Comparison of ENCODE assay signal across 8 mouse cellular contexts in genomic region chr7:4964272-4964671, GRCm38 (mm10). TPM values are rescaled to one million over a fixed set of nuclear protein-coding genes. Genes with fewer than 3 reads are reported as not detected.
DNase-seq lines count a peak whose midpoint lies in the region; ATAC-seq lines count a peak whose summit lies in the region.

Gene Sbk2 (minus strand): TSS chr7:4964406.

- H3K4me2 ChIP-seq in intestine, embryonic 15.5 days (replicated peaks) = peak within 1 kb of the TSS; percentile 42

- H3K9me3 ChIP-seq in intestine, embryonic 15.5 days = no peaks in the 10 kb centered on the region

- H3K36me3 ChIP-seq in intestine, embryonic 15.5 days = no peaks in the 10 kb centered on the region

- intact Hi-C loops in gastrocnemius, postnatal 36 days (cut with DNase I) = loop anchor here (1.0 kb wide), 1 partner anchor 21 kb away; no protein-coding TSS in a partner anchor
- intact Hi-C loops in left cerebral cortex, postnatal 14 days (cut with DNase I) = no loop called here

- H3K4me1 ChIP-seq in intestine, embryonic 15.5 days (replicated peaks) = peaks cover 3% of the 10 kb centered on the region; the same call in 1 of the 2 replicates

- no peaks in the 10 kb centered on the region for H3K27me3 ChIP-seq in intestine, embryonic 15.5 days (replicated peaks)

- H3K4me3 ChIP-seq in intestine, embryonic 15.5 days (replicated peaks) = 0 out of 2 replicates have a peak within 1 kb of the TSS, but pooled peaks have one; percentile 4

- H3K27ac ChIP-seq in intestine, embryonic 15.5 days = no peak within 1 kb of the TSS

- H3K9ac ChIP-seq in intestine, embryonic 15.5 days = no peak within 1 kb of the TSS

- peak; percentile 74 to 82 for DNase-seq in adrenal gland, adult 18-20 months (ENCODE audit: low spot score in 2 of 2)
- DNase-seq in embryo, embryonic 11 days = peak; percentile 72
- DNase-seq in gastrocnemius, postnatal 36 days = peak; percentile 80 to 86
- peak; percentile 74 to 78 for DNase-seq in left cerebral cortex, postnatal 14 days (ENCODE audit: low spot score in 2 of 2)
- peak; percentile 52 for DNase-seq in right cerebral cortex, postnatal 25 days
- peak; percentile 78 to 85 for DNase-seq in urinary bladder, postnatal 4 days (ENCODE audit: low spot score in 2 of 2)

- WGBS in intestine, embryonic 15.5 days = 3% methylated on average over 10 of the region's 10 CpGs

- ATAC-seq in intestine, embryonic 15.5 days = peak; percentile 97
- ATAC-seq in megakaryocyte-erythroid progenitor cell, adult 5-6 weeks (replicated peaks; ENCODE audit: low FRiP score, low TSS enrichment, poor library complexity, severe bottlenecking) = peak; percentile 94

RNA-seq across cellular contexts. Expression of gene Sbk2, which starts in this region (rescaled TPM):
- 1 to 10 TPM in 1 of 2 experiments, under 1 TPM in 1; 0.96 to 2.5 TPM for total RNA-seq in adrenal gland, adult 18-20 months (2021)
- total RNA-seq in gastrocnemius, postnatal 36 days (2021) = 10 to 100 TPM; 30.5 to 35.8 TPM
- polyA plus RNA-seq in intestine, embryonic 15.5 days (2015; fragmentation: Nextera tagmentation; extraction: Ambion mirVana) = 0.23 and 0.39 TPM in 2 replicates
- total RNA-seq in left cerebral cortex, postnatal 14 days (2021) = under 1 TPM in 1 of 2 experiments, not detected in 1; 0.15 TPM
- total RNA-seq in megakaryocyte-erythroid progenitor cell, adult 5-6 weeks (2014; fragmentation: Nextera tagmentation) = 0.69 TPM in 1 of 2 replicates, not detected in the other
- total RNA-seq in megakaryocyte-erythroid progenitor cell, adult 5-6 weeks (2017) = not detected in 2 replicates

Comparison
In these comparisons a context has a peak if more than half of its experiments do, and no peak if none do; other contexts are left out.
1. RNA of gene Sbk2 (total RNA-seq): 30.5 to 35.8 TPM in gastrocnemius, postnatal 36 days; 0.96 to 2.5 TPM in adrenal gland, adult 18-20 months, 0.15 TPM in left cerebral cortex, postnatal 14 days and 0.69 TPM in megakaryocyte-erythroid progenitor cell, adult 5-6 weeks; every median in the first group is over 4 times any median in the second.
2. Peak in ATAC-seq, H3K4me3 ChIP-seq and H3K4me2 ChIP-seq in intestine, embryonic 15.5 days; RNA of the gene not detected or under 1 TPM.
3. Peak in DNase-seq in left cerebral cortex, postnatal 14 days; RNA of the gene not detected or under 1 TPM.
4. Peak in ATAC-seq in megakaryocyte-erythroid progenitor cell, adult 5-6 weeks; RNA of the gene not detected or under 1 TPM.
5. Peak in every context shown above with its lines, with median percentiles within 50 percentile points of each other: DNase-seq.